ENCODE assay signal across 9 mouse cellular contexts in genomic region chr5:115275998-115276397, GRCm38 (mm10). TPM values are rescaled to one million over a fixed set of nuclear protein-coding genes. Genes with fewer than 3 reads are reported as not detected.
A peak's percentile ranks its signal among the peaks of the same experiment; 100 is the strongest.
DNase-seq lines count a peak whose midpoint lies in the region; ATAC-seq and TF ChIP-seq lines count a peak whose summit lies in the region.
"Had no signal": no experiment of that assay in that cellular context is flagged by ENCODE, and none has a peak within 500 bp of the region (broad histone marks: within the 10 kb centered on the region; RNA-seq: fewer than 3 reads in every experiment).

No protein-coding gene starts in this region.

- peak; percentile 50 for DNase-seq in gastrocnemius, adult 2 months
- DNase-seq in gastrocnemius, postnatal 14 days: no peak
- DNase-seq in A20 (ENCODE audit: low read depth, low spot score): peak; percentile 78
- peak; percentile 58 for DNase-seq in mesoderm, embryonic 11.5 days (ENCODE audit: low read depth, low spot score)
- DNase-seq in right cerebral cortex, postnatal 14 days: no peak
- DNase-seq in layer of hippocampus, adult 9-10 months (ENCODE audit: low spot score): no peak

- peak; percentile 51 for TF ChIP-seq CTCF in gastrocnemius, adult 2 months (IDR thresholded peaks at IDR 0.05)
- TF ChIP-seq CTCF in bone marrow, adult 2 months (IDR thresholded peaks at IDR 0.05; ENCODE audit: control insufficient read depth, insufficient read depth, low read length): peak; percentile 68

- H3K4me1 ChIP-seq in bone marrow, adult 2 months (ENCODE audit: control insufficient read depth, insufficient read depth, low read length): peaks cover 4% of the 10 kb centered on the region; the same call in 1 of the 2 replicates

- intact Hi-C loops in gastrocnemius, adult 2 months (cut with DNase I): no loop called here
- intact Hi-C loops in gastrocnemius, postnatal 14 days (cut with DNase I; ENCODE audit: low total_unique reads): no loop called here

- H3K4me3 ChIP-seq in gastrocnemius, adult 2 months: no peak overlapping the region
- no peak overlapping the region for H3K4me3 ChIP-seq in bone marrow, adult 2 months (replicated peaks; ENCODE audit: control insufficient read depth, low read depth, low read length)
- H3K4me3 ChIP-seq: neural tube, embryonic 13.5 days had no signal

- H3K27ac ChIP-seq in gastrocnemius, adult 2 months: no peak overlapping the region
- no peak overlapping the region for H3K27ac ChIP-seq in bone marrow, adult 2 months (ENCODE audit: control insufficient read depth, insufficient read depth, low read depth, low read length, poor library complexity)
- H3K27ac ChIP-seq: neural tube, embryonic 13.5 days had no signal

- WGBS in bone marrow, adult 2 months: 74% methylated on average over 14 of the region's 14 CpGs

- no peak for TF ChIP-seq POLR2A in bone marrow, adult 2 months (IDR thresholded peaks at IDR 0.05; ENCODE audit: borderline replicate concordance, control insufficient read depth, low read depth, low read length)

- ATAC-seq in megakaryocyte, adult 5-6 weeks (ENCODE audit: poor library complexity, severe bottlenecking): no peak

RNA-seq across cellular contexts. Expression of gene Rnf10, which starts 3.3 kb away (rescaled TPM):
- total RNA-seq in gastrocnemius, adult 2 months (2021): 100 to 1,000 TPM; 269 to 274 TPM
- total RNA-seq in gastrocnemius, postnatal 14 days (2021): 100 to 1,000 TPM; 238 to 257 TPM
- 165 and 203 TPM in 2 replicates for polyA plus RNA-seq in bone marrow, adult 2 months (2011; ENCODE audit: insufficient read depth, insufficient read length, low replicate concordance, missing spikeins)
- total RNA-seq in megakaryocyte, adult 5-6 weeks (2015): 50.9 and 55.4 TPM in 2 replicates
- 55.9 and 78.3 TPM in 2 replicates for total RNA-seq in megakaryocyte, adult 5-6 weeks (2017)

RNA-seq across cellular contexts. Expression of gene Coq5, which starts 3.5 kb away (rescaled TPM):
- 100 to 1,000 TPM in 1 of 2 experiments, 10 to 100 TPM in 1; 63.8 to 112 TPM for total RNA-seq in gastrocnemius, adult 2 months (2021)
- 100 to 1,000 TPM in 1 of 2 experiments, 10 to 100 TPM in 1; 84.0 to 101 TPM for total RNA-seq in gastrocnemius, postnatal 14 days (2021)
- 24.4 and 32.9 TPM in 2 replicates for polyA plus RNA-seq in bone marrow, adult 2 months (2011; ENCODE audit: insufficient read depth, insufficient read length, low replicate concordance, missing spikeins)
- total RNA-seq in megakaryocyte, adult 5-6 weeks (2015): 8.7 and 10.9 TPM in 2 replicates
- 27.3 and 27.8 TPM in 2 replicates for total RNA-seq in megakaryocyte, adult 5-6 weeks (2017)

RNA-seq across cellular contexts. Expression of gene Dynll1, which starts 24.8 kb away (rescaled TPM):
- 100 to 1,000 TPM in 1 of 2 experiments, 10 to 100 TPM in 1; 48.4 to 115 TPM for total RNA-seq in gastrocnemius, adult 2 months (2021)
- 100 to 1,000 TPM in 1 of 2 experiments, 10 to 100 TPM in 1; 84.8 to 138 TPM for total RNA-seq in gastrocnemius, postnatal 14 days (2021)
- 139 and 177 TPM in 2 replicates for polyA plus RNA-seq in bone marrow, adult 2 months (2011; ENCODE audit: insufficient read depth, insufficient read length, low replicate concordance, missing spikeins)
- 646 and 659 TPM in 2 replicates for total RNA-seq in megakaryocyte, adult 5-6 weeks (2015)
- total RNA-seq in megakaryocyte, adult 5-6 weeks (2017): 318 and 344 TPM in 2 replicates

RNA-seq across cellular contexts. Expression of gene Pop5, which starts 40.4 kb away (rescaled TPM):
- total RNA-seq in gastrocnemius, adult 2 months (2021): 10 to 100 TPM; 27.8 to 51.7 TPM
- 10 to 100 TPM; 24.0 to 25.4 TPM for total RNA-seq in gastrocnemius, postnatal 14 days (2021)
- 67.1 and 96.1 TPM in 2 replicates for polyA plus RNA-seq in bone marrow, adult 2 months (2011; ENCODE audit: insufficient read depth, insufficient read length, low replicate concordance, missing spikeins)
- 61.7 and 74.6 TPM in 2 replicates for total RNA-seq in megakaryocyte, adult 5-6 weeks (2015)
- total RNA-seq in megakaryocyte, adult 5-6 weeks (2017): 30.9 and 81.2 TPM in 2 replicates

RNA-seq across cellular contexts. Expression of gene Srsf9, which starts 51.0 kb away (rescaled TPM):
- 10 to 100 TPM in 1 of 2 experiments, 1 to 10 TPM in 1; 9.3 to 12.1 TPM for total RNA-seq in gastrocnemius, adult 2 months (2021)
- total RNA-seq in gastrocnemius, postnatal 14 days (2021): 10 to 100 TPM; 14.5 to 15.9 TPM
- 61.2 and 61.4 TPM in 2 replicates for polyA plus RNA-seq in bone marrow, adult 2 months (2011; ENCODE audit: insufficient read depth, insufficient read length, low replicate concordance, missing spikeins)
- total RNA-seq in megakaryocyte, adult 5-6 weeks (2015): 79.1 and 98.4 TPM in 2 replicates
- total RNA-seq in megakaryocyte, adult 5-6 weeks (2017): 126 and 130 TPM in 2 replicates

Comparison
In these comparisons a context has a peak if more than half of its experiments do, and no peak if none do; other contexts are left out.
1. DNase-seq: peak in gastrocnemius, adult 2 months (single experiment), A20 (single experiment) and mesoderm, embryonic 11.5 days (single experiment); none in gastrocnemius, postnatal 14 days (single experiment), right cerebral cortex, postnatal 14 days (single experiment) and layer of hippocampus, adult 9-10 months (single experiment).